Mouse (Mus musculus) kidney, adult 8-10 months (tissue): ENCODE data around the gene Vstm2b.

Source experiments
- DNase-seq, 2 experiments: peaks; one replicate each; pipeline ENCODE4 v3.0.0; 2022

Gene Vstm2b

DNA sequence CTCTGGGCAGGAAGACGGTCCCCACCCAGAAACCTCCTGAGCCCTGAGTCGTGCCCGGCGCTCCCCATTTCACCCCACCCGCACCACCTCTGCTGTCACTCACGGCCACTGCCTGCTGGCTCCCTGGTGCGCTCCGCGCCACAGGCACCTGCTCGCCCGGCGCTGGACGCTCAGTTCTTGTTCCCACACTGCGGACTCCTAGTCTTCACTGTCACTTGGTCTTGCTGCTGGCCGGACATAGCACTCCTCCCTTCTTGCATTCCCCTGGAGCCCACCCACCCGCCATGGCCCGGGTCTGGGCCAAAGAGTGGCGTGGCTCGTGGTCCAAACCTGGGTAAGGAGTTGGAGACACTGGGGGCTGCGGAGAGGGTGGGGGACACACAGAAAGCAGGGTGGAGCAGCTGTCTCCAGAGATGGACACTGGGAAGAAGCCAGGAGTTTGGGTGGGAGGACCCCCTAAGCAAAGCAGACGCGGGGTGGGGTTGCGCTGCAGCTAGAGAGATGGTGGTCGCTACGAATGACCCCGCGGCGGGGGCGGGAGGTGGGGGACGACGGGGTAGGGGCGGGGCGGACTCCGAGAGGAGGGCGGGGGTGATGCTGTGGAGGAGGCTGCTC is at the start of gene Vstm2b:
Gene Vstm2b, plus strand, starts transcription at position 233 of the 615 bp plus-strand sequence.
- DNase-seq: no peak

DNA sequence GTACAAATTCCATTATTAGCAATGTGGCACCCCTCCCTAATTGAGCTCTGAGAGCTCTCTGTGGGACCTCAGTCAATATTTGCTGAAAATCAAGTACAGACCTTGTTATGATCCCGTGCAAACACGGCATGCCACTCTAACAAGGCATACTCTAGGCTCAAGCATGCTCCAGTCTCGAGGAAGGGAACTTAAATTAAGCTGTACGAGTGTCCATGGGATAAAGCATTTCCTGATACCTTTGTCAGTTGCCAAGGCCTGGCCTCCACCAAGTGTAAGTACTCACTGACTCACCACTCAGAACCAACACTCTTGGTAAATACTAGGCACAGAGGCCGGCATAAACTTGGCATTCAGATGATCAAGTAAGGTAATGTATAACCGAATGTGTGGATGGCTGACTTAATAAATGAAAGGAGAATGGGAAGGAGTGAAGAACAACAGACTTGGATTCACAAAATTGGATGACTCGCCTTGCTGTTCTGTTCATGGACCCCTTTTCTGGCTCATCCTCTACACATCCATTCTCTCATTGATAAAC is 42.0 kb upstream of the Vstm2b start:
- DNase-seq: peak; percentile 11 to 22

GRCm38 (mm10) chr7:40873380-40873990 is 24.6 kb upstream of the Vstm2b start:
- no peak for DNase-seq

- peak; percentile 36 to 49 for DNase-seq
These were observed 13.2 kb upstream of the Vstm2b start for GRCm38 (mm10) chr7:40884855-40885489.

DNA sequence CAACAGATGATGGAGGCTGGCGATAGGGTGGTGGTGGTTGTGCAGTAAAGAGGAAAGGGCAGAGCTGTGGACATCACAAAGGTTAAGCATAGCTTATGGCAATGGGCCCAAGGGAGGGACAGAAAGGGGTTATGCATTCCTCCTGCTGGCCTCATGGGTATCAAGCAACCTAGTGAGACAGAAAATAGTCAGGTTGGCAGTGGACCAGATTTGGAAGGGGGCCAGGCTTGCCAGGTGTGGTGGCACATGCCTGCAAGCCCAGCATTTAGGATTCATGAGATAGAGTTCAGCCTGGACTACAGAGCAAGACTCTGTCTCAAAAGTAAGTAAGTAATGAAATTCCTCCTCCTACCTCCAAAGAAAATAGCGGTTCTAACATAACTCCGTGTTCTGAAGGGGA is 9.8 kb upstream of the Vstm2b start:
- peak; percentile 22 to 25 for DNase-seq

- no peak for DNase-seq
These were observed 1.2 kb upstream of the Vstm2b start for GRCm38 (mm10) chr7:40896964-40897363.

DNA sequence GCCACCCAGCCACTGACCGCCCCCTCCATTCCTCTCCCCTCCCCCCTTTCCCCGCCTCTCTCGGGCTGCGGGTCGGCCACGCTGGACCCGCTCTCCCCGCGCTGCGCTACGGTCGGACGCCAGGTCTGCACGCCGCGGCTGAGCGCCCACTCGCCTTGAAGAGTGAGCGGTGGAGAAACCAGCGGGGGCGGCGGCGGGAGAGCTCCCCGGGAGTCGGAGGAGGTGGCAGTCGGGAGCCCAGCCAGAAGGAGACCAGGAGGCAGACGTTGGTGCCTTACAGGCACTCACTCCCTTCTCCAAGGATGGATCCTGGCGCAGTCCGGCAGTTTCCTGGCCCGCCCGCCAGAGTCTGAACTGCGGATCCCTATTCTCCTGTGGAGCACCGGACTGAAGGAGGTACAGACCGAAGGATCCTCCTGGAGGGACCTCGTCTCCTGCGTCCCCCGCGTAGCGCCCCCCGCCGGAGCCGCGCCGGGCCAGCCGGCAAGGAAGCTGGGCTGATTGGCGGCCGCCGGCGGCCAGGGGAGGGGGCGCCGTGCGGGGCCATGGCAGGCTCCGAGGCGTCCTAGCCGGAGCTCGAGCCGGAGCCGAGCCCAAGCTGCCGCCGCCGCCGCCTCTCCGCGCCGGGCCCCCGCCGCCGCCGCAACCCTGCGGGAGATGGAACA is 715 bp downstream of the Vstm2b start:
- no peak for DNase-seq

- DNase-seq: no peak
These were observed 1.5 kb downstream of the Vstm2b start for GRCm38 (mm10) chr7:40899376-40900265.

DNA sequence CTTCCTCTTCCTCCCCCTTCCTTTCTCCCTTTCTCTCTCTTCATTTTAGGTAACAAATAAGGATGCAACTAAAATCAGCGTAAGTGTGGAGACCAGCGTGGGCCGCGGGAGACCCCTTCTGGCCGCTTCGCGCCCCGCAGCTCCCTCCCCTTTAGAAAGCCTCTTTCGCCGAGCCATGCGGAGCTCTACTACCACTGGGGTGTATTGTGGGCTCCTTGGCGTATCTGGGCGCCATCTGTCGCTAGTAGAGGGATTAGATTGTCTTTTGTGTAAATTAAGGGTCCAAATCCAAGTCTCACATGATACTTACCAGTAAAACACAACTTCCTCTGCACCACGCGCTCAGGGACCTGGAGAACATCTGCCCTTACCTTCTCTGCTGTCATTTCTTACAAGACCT is 3.1 kb downstream of the Vstm2b start:
- peak; percentile 54 to 77 for DNase-seq

DNA sequence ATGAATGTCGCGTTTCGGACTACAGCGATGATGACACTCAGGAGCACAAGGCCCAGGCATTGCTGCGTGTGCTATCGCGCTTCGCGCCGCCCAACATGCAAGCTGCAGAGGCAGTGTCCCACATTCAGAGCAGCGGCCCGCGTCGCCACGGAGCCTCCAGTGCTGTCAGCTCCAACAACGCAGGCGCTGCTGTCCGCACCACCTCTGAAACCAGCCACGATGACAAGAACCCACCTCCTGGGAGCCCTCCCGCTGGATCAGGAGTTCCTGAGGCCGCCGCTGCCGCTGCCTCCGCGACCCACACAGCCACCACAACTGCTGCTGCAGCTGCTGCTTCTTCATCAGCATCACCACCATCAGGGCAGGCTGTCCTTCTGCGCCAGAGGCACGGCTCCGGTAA is 4.4 kb downstream of the Vstm2b start:
- DNase-seq: no peak

- DNase-seq: no peak
These were observed 8.4 kb downstream of the Vstm2b start for GRCm38 (mm10) chr7:40906484-40906883.

- DNase-seq: no peak
These were observed 18.6 kb downstream of the Vstm2b start for GRCm38 (mm10) chr7:40916761-40917160.

GRCm38 (mm10) chr7:40920118-40920517 is 22.0 kb downstream of the Vstm2b start:
- no peak for DNase-seq

DNA sequence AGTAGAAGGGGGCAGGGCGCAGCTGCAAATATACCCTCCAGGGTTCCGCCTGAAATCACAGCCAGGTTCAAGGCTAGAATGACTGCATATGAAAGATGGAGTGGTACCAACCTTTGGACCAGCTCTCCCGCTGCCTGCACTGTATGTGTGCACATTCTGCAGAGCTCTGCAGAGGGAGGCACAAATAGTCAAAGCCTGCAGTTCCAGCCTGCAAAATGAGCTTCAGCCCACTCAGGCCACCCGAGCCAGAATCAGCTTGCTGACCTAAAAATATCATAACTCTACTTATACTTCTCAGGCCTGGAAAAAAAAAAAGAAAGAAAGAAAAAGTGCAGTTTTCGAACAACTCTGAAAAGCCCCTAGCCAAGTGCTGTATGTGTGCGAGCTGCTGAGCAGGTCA is 23.2 kb downstream of the Vstm2b start:
- no peak for DNase-seq

GRCm38 (mm10) chr7:40922871-40923270 is 24.7 kb downstream of the Vstm2b start:
- no peak for DNase-seq

DNA sequence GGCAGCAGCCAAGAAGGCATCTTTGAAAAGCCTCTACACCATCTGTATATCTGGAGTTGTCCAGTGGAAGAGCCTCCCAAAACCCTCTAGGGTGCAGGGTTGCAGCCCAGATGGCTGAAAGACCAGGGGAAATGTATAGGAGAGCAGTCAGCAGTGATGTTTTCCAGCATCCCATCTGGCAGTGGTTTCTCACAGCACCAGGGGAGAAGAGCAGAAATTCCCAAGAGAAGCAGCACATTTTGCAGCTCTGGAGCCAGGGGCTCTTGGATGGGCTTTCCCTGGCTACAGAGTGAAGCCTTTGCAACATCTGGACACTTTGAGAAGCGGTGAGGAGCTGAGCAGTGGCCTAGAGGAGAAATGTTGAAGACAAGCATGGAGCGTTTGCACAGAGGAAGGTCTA is 30.3 kb downstream of the Vstm2b start:
- no peak for DNase-seq

GRCm38 (mm10) chr7:40936617-40937212 is 38.6 kb downstream of the Vstm2b start:
- no peak for DNase-seq

DNA sequence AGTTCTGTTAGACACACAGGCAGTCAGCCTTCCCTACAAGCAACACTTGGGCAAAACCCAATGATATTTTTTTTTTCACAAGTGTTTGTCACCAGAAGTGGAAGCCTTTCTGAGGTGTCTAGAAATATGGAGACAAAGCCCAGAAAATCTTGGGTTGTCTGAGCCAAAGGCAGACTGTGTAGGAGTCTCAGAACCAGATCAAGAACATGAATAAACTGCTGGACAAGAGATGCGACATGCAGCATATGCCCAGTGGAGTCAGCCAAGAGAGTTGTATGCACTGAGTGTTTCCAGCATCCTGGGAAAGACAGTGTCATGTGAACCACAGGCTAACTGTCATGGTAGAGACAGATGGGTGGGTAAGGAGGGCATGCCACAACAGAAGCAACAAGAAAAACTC is 41.2 kb downstream of the Vstm2b start:
- DNase-seq: no peak

DNA sequence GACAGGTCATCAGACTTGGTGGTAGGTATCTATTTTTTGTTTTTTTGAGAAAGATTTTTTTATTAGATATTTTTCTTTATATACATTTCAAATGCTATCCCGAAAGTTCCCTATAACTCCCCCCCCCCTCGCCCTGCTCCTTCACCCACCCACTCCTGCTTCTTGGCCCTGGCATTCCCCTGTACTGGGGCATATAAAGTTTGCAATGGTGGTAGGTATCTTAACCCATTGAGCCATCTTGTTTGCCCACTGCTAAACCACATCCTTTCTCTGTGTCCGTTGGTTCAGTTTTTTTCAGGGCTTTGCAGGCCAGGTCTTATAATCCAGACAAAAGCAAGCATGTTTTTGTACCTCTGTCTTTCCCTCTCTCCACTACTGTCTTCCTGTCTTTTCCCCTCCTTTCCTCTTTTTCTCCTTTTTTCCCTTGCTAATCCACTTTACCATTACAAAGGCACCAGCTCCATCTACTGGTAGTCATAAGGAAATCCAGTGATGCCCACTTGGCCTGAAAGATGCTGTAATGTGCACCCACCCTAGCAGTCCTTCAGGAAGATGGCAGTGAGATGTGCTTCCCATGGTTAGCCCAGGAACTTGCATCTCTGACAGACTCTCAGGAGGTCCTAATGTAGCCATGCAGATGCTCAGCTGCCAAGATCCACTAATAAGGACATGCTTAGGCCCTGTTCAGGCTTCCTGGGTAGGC is 44.3 kb downstream of the Vstm2b start:
- no peak for DNase-seq
